Mouse (Mus musculus) bone marrow macrophage, adult 2 months (primary cell): ENCODE results near the gene Hbb-bh2.
"Not testable (repeated sequence)": the region's sequence is repeated elsewhere in the genome, so short reads cannot be mapped to it uniquely, and the experiment has no call there.

Experiments used
- CTCF ChIP-seq: IDR thresholded peaks from 2 replicates; pipeline ENCODE4 v1.5.1; 2012; ENCODE audit warnings: low read depth, mild to moderate bottlenecking, low read length, moderate library complexity
- POLR2A ChIP-seq: IDR thresholded peaks from 2 replicates; pipeline ENCODE4 v1.6.1; 2012; ENCODE audit warnings: mild to moderate bottlenecking, low read depth, low read length, borderline replicate concordance

GRCm38 (mm10) chr7:103808120-103808519, 32.2 kb downstream of the Hbb-bh2 start:
- not testable (repeated sequence) for TF ChIP-seq CTCF, POLR2A
